Mouse (Mus musculus): ENCODE measurements around the gene A830031A19Rik. TPM values are rescaled to one million over a fixed set of nuclear protein-coding genes. Genes with fewer than 3 reads are reported as not detected.
A peak's percentile ranks its signal among the peaks of the same experiment; 100 is the strongest.

The A830031A19Rik gene
- total and polyA plus RNA-seq, 3 experiments = not detected

DNA sequence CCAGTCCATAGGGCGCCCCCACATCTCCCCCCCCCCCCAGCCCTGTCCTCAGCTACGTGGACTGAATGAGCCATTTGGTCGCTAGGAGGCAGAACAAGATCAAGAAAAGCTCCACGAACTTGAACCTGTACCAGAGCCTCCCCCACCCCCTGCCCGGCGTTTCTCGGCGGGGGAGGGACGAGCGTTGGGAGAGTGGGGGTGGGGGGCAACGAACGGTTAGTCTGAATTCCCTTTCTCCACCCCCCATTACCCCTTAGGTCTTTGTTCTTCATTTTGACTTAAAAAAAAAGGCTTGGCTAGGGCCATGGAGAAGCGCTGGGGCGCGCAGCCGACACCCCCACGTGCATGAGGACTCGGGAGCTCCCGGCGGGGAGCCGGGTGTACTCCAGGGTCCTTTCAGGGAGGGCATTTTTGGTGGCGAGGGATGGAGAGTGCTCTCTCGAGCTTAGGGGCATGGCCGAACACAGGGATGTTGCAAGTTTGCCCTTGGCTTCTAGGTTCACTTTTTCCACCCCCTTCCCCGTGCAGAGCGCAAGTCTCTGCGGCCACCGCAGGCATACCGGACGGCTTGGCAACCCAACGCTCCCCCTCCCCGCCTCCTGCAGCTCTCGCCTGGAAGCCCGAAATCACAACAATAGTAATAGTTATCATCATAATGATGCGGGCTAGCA lies 6.3 kb upstream of the A830031A19Rik start:
- under 1% methylated on average over 34 of the region's 35 CpGs for whole genome bisulfite sequencing
- peak; percentile 58 for TF ChIP-seq CTCF (IDR thresholded peaks at IDR 0.05)
- TF ChIP-seq EP300 (IDR thresholded peaks at IDR 0.05; ENCODE audit: insufficient read depth, low read depth, low read length) = no peak
- TF ChIP-seq POLR2A (IDR thresholded peaks at IDR 0.05; ENCODE audit: insufficient read depth, low read depth, low read length) = no peak
- peak; percentile 52 to 59 for DNase-seq
- Histone ChIP-seq H3K9ac (ENCODE audit: low read depth, low read length) (no peak overlapping the region; the same call in 1 of the 2 replicates), H3K79me2 (replicated peaks; ENCODE audit: control insufficient read depth, insufficient read depth, low read length) (no peaks in the 10 kb centered on the region), H3K36me3 (ENCODE audit: control insufficient read depth, insufficient read depth, low read length) (no peaks in the 10 kb centered on the region), H3K4me1 (ENCODE audit: control insufficient read depth, insufficient read depth, low read length) (peaks cover 3% of the 10 kb centered on the region), H3K27ac (no peak overlapping the region; the same call in 1 of the 2 replicates), H3K27me3 (ENCODE audit: control insufficient read depth, insufficient read depth, low read length) (peaks cover 12% of the 10 kb centered on the region), H3K4me3 (peak overlapping the region; percentile 54)
- intact Hi-C loops (cut with DNase I) = loop anchor here (2.0 to 10.0 kb wide), 2 partner anchors 164 to 1220 kb away; no protein-coding TSS in a partner anchor

DNA sequence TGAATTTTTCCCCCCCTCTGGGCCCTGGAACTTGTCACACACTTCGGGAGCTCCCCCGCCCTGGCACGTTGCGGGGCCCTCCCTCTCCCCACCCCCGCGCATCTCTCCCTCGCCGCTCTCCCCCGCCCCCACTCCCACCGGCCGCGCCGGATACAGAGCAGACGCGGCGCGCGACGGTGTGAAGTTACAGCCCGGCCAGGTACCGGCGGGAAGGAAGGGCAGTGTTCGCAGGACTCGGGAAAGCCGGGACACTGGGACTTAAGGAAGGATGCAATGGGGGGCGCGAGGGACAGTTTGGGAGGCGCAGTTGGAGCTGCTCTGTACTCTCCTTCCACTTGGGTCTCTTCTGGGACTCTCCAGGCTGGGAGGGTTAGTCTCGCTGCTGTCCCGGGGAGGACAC lies 5.7 kb upstream of the A830031A19Rik start:
- Histone ChIP-seq H3K4me3 (peak overlapping the region; percentile 54), H3K4me1 (ENCODE audit: control insufficient read depth, insufficient read depth, low read length) (peaks cover 3% of the 10 kb centered on the region), H3K27me3 (ENCODE audit: control insufficient read depth, insufficient read depth, low read length) (peaks cover 14% of the 10 kb centered on the region), H3K9ac (ENCODE audit: low read depth, low read length) (peak overlapping the region; percentile 62), H3K27ac (no peak overlapping the region), H3K79me2 (replicated peaks; ENCODE audit: control insufficient read depth, insufficient read depth, low read length) (no peaks in the 10 kb centered on the region), H3K36me3 (ENCODE audit: control insufficient read depth, insufficient read depth, low read length) (no peaks in the 10 kb centered on the region)
- WGBS = under 1% methylated on average over 28 of the region's 30 CpGs
- peak; percentile 36 to 43 for DNase-seq
- TF ChIP-seq POLR2A (IDR thresholded peaks at IDR 0.05; ENCODE audit: insufficient read depth, low read depth, low read length) (no peak), EP300 (IDR thresholded peaks at IDR 0.05; ENCODE audit: insufficient read depth, low read depth, low read length) (no peak), CTCF (IDR thresholded peaks at IDR 0.05) (no peak)
- intact Hi-C loops (cut with DNase I) = loop anchor here (2.0 to 10.0 kb wide), 2 partner anchors 164 to 1220 kb away; no protein-coding TSS in a partner anchor

DNA sequence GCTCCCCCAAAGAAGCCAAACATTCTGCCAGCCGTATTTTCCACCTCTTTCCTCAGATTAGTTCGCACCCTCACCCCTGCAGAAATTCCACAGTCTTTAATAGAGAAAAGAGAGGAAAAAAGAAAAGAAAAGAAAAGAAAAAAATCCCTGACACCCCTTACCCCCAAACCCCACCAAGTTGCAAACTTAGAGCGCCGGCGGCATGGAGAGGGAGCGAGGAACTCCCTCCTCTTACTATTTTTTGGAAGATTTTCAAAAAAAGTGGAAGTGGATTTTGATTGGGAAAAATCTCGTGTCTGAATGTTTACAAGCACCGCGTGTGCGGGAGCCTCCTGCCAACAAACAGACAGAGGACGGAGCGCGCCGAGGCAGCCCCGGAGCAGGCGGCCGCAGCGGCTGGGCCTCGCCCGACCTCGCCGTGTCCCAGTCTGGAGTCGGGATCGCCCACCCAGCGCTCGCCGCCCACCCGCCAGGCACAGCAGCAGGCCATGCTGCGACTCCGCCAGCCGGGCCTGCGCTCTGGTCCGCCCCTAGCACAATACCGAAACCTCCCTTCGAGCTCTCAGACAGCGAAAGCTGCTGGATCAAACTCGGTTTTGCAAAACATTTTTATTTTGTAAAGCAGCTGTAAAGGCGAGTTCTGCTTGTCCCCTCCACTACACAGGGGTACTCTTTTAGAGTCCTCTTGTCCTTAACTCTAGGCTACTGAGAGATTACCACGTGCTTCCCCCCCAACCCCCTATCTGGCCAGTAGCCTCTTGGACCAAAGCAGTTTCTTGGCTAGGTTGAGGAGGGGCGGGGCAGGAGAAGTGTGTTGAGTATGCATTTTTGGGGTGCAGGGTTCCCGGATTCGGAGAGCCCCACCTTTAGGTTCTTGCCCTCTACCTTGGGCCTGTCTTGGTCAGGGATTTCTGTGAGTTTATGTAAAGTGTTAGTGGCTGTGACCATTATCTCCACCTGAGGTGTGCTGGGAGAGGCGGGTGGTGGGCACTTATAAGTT lies 4.8 kb upstream of the A830031A19Rik start:
- DNase-seq = peak; percentile 53 to 57
- under 1% methylated on average over 43 of the region's 43 CpGs for WGBS
- intact Hi-C loops (cut with DNase I) = loop anchor here (2.0 to 10.0 kb wide), 2 partner anchors 165 to 1221 kb away; no protein-coding TSS in a partner anchor
- Histone ChIP-seq H3K27me3 (ENCODE audit: control insufficient read depth, insufficient read depth, low read length) (peaks cover 14% of the 10 kb centered on the region), H3K27ac (peak overlapping the region; percentile 56; the same call in 1 of the 2 replicates), H3K4me3 (peak overlapping the region; percentile 54), H3K9ac (ENCODE audit: low read depth, low read length) (peak overlapping the region; percentile 71), H3K4me1 (ENCODE audit: control insufficient read depth, insufficient read depth, low read length) (peaks cover 3% of the 10 kb centered on the region), H3K36me3 (ENCODE audit: control insufficient read depth, insufficient read depth, low read length) (no peaks in the 10 kb centered on the region), H3K79me2 (replicated peaks; ENCODE audit: control insufficient read depth, insufficient read depth, low read length) (no peaks in the 10 kb centered on the region)
- TF ChIP-seq POLR2A (IDR thresholded peaks at IDR 0.05; ENCODE audit: insufficient read depth, low read depth, low read length) = no peak

DNA sequence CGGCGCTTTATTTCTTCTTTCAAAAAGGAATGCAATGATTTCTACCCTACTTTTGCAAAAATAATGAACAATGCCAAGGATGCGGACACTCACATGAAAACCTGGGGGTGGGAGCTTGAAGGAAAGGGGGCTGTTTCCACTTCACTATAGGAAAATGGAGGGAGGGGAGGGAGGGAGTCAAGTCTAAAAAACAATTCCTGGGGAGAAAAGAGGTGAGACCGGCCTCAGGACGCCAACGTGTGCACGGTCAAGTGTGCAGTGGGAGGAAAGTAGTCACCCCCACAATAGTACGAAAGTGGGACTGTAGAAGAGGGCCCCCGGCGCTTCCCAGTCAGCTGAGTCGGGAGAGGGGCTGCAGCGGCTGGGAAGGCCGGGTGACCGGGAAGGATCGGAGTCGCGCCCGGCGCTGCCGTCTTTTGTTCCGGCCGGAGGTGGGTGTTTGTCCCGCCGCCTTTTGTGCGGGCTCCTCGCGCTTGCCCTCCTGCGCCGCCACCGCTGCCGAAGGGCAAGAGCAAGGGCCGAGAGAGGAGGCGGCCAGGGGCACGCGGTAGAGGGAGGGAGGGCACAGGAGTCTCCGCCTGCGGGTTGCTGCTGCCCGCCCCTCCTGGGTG lies 4.0 kb upstream of the A830031A19Rik start:
- Histone ChIP-seq H3K4me3 (peak overlapping the region; percentile 54), H3K79me2 (replicated peaks; ENCODE audit: control insufficient read depth, insufficient read depth, low read length) (no peaks in the 10 kb centered on the region), H3K27me3 (ENCODE audit: control insufficient read depth, insufficient read depth, low read length) (peaks cover 16% of the 10 kb centered on the region), H3K9ac (ENCODE audit: low read depth, low read length) (peak overlapping the region; percentile 62), H3K4me1 (ENCODE audit: control insufficient read depth, insufficient read depth, low read length) (peaks cover 3% of the 10 kb centered on the region), H3K36me3 (ENCODE audit: control insufficient read depth, insufficient read depth, low read length) (no peaks in the 10 kb centered on the region), H3K27ac (peak overlapping the region; percentile 6; the same call in 1 of the 2 replicates)
- peak; percentile 64 to 65 for DNase-seq
- TF ChIP-seq CTCF (IDR thresholded peaks at IDR 0.05) (no peak), EP300 (IDR thresholded peaks at IDR 0.05; ENCODE audit: insufficient read depth, low read depth, low read length) (no peak), POLR2A (IDR thresholded peaks at IDR 0.05; ENCODE audit: insufficient read depth, low read depth, low read length) (no peak)
- under 1% methylated on average over 38 of the region's 38 CpGs for WGBS
- intact Hi-C loops (cut with DNase I) = no loop called here

DNA sequence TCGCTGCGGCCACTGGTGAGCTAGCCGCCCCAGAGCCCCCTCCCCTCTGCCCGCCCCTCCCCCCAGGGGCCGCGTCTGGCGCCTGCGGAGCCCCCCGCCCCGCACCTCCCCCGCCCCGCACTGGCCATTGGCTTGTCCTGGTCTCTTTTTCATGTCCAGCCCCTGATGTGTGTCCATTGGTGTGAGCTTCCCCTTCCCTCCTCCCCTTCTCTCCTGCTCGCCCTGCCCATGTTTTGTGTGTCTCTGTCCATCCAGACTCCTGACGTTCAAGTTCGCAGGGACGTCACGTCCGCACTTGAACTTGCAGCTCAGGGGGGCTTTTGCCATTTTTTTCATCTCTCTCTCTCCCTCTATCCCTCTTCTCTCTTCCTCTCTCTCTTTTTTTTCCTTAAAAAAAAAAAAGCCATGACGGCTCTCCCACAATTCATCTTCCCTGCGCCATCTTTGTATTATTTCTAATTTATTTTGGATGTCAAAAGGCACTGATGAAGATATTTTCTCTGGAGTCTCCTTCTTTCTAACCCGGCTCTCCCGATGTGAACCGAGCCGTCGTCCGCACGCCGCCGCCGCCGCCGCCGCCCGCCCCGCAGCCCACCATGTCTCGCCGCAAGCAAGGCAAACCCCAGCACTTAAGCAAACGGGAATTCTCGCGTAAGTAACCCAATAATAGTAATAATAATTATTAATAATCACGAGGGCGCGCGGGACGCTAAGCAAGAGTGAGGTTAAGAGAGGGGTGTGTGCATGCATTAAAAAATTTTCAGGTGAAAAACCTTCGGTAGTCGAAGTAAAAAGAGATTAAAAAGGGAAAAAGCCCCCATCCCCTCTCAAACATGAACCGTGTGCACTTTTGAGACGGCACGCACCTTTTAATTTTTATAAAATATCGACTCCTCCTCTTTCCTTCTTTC lies 3.2 kb upstream of the A830031A19Rik start, which contains the start of gene Bcl11a:
Bcl11a (plus strand) TSS at position 262 of the 911 bp plus-strand sequence.
- Histone ChIP-seq H3K36me3 (ENCODE audit: control insufficient read depth, insufficient read depth, low read length) (no peaks in the 10 kb centered on the region), H3K27ac (peak within 1 kb of the TSS; percentile 28), H3K4me3 (peak within 1 kb of the TSS; percentile 54), H3K9ac (ENCODE audit: low read depth, low read length) (peak within 1 kb of the TSS; percentile 62), H3K27me3 (ENCODE audit: control insufficient read depth, insufficient read depth, low read length) (peaks cover 16% of the 10 kb centered on the region), H3K79me2 (replicated peaks; ENCODE audit: control insufficient read depth, insufficient read depth, low read length) (no peaks in the 10 kb centered on the region), H3K4me1 (ENCODE audit: control insufficient read depth, insufficient read depth, low read length) (peaks cover 3% of the 10 kb centered on the region)
- peak; percentile 39 to 64 for DNase-seq
- intact Hi-C loops (cut with DNase I) = no loop called here
- no peak for TF ChIP-seq EP300 (IDR thresholded peaks at IDR 0.05; ENCODE audit: insufficient read depth, low read depth, low read length)
- TF ChIP-seq POLR2A (IDR thresholded peaks at IDR 0.05; ENCODE audit: insufficient read depth, low read depth, low read length) = peak; percentile 32; the same call in 1 of the 2 replicates
- WGBS = under 1% methylated on average over 39 of the region's 51 CpGs

Data from heart, adult 2 months (tissue).